Mouse (Mus musculus): ENCODE data around the gene Zfp607b. TPM values are rescaled to one million over a fixed set of nuclear protein-coding genes. Genes with fewer than 3 reads are reported as not detected.

Zfp607b gene
- polyA plus RNA-seq, 1 experiment: 0.13 TPM

DNA sequence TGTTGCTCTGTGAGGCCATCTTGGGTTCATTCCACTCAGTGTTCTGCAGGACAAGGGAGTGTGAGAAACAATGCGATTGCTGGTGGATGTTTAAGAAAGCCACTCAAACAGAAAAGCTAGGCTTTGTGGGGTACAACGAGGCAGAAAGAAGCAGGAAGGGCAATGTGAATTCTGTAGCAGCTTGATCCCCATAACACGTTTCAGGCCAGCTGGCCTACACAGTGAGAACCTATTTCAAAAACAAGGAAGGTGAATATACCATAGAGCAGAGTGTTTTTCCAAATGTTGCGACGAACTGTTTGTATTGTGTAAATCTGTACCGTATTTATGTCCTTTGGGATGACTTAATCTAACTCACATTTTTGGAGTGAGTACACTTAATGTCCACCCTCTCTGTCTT lies 43.4 kb downstream of the Zfp607b start:
- 92% methylated on average over 6 of the region's 6 CpGs for WGBS
- Histone ChIP-seq H3K4me1 (ENCODE audit: control insufficient read depth, insufficient read depth, insufficient read length) (peaks cover 2% of the 10 kb centered on the region; the same call in 1 of the 2 replicates), H3K27me3 (ENCODE audit: control insufficient read depth, insufficient read depth, low read length) (no peaks in the 10 kb centered on the region), H3K27ac (ENCODE audit: insufficient read depth, low read length) (no peak overlapping the region), H3K36me3 (ENCODE audit: control insufficient read depth, insufficient read depth, low read length) (no peaks in the 10 kb centered on the region), H3K4me3 (ENCODE audit: extremely low read depth, insufficient read depth, insufficient read length) (no peak overlapping the region)
- no peak for TF ChIP-seq CTCF (IDR thresholded peaks at IDR 0.05; ENCODE audit: extremely low read depth, insufficient read depth, insufficient read length, insufficient replicate concordance)
- TF ChIP-seq POLR2A (IDR thresholded peaks at IDR 0.05; ENCODE audit: low read depth, low read length): no peak
- DNase-seq (ENCODE audit: low read depth in 1 of 2, low spot score in 2 of 2): no peak

GRCm38 (mm10) chr7:27735457-27735856 lies 46.3 kb downstream of the Zfp607b start:
- TF ChIP-seq CTCF (IDR thresholded peaks at IDR 0.05; ENCODE audit: extremely low read depth, insufficient read depth, insufficient read length, insufficient replicate concordance) (no peak), POLR2A (IDR thresholded peaks at IDR 0.05; ENCODE audit: low read depth, low read length) (no peak)
- Histone ChIP-seq H3K27ac (ENCODE audit: insufficient read depth, low read length) (no peak overlapping the region), H3K4me1 (ENCODE audit: control insufficient read depth, insufficient read depth, insufficient read length) (peaks cover 2% of the 10 kb centered on the region; the same call in 1 of the 2 replicates), H3K27me3 (ENCODE audit: control insufficient read depth, insufficient read depth, low read length) (no peaks in the 10 kb centered on the region), H3K4me3 (ENCODE audit: extremely low read depth, insufficient read depth, insufficient read length) (no peak overlapping the region), H3K36me3 (ENCODE audit: control insufficient read depth, insufficient read depth, low read length) (peaks cover 11% of the 10 kb centered on the region; the same call in 1 of the 2 replicates)
- no peak for DNase-seq (ENCODE audit: low read depth in 1 of 2, low spot score in 2 of 2)
- 87% methylated on average over 5 of the region's 5 CpGs for WGBS

Other genes starting within 250 kb of the Zfp607b start
- 0.23 and 0.41 TPM in 2 replicates for gene Sptbn4, start 241.7 kb upstream of the Zfp607b start, polyA plus RNA-seq (2012; rRNA removed)
- gene Blvrb, start 241.4 kb upstream of the Zfp607b start, polyA plus RNA-seq (2012; rRNA removed): 280 and 330 TPM in 2 replicates
- 13.9 and 16.0 TPM in 2 replicates for gene Sertad3, start 215.6 kb upstream of the Zfp607b start, polyA plus RNA-seq (2012; rRNA removed)
- gene Sertad1, start 202.4 kb upstream of the Zfp607b start, polyA plus RNA-seq (2012; rRNA removed): 21.9 and 33.0 TPM in 2 replicates
- gene Prx, start 190.0 kb upstream of the Zfp607b start, polyA plus RNA-seq (2012; rRNA removed): 0.68 and 0.72 TPM in 2 replicates
- gene Hipk4, start 166.1 kb upstream of the Zfp607b start, polyA plus RNA-seq (2012; rRNA removed): 0.28 and 0.47 TPM in 2 replicates
- gene Pld3, start 136.1 kb upstream of the Zfp607b start, polyA plus RNA-seq (2012; rRNA removed): 266 and 280 TPM in 2 replicates
- 25.9 and 26.5 TPM in 2 replicates for gene 2310022A10Rik, start 136.1 kb upstream of the Zfp607b start, polyA plus RNA-seq (2012; rRNA removed)
- 48.7 and 48.8 TPM in 2 replicates for gene Akt2, start 97.8 kb upstream of the Zfp607b start, polyA plus RNA-seq (2012; rRNA removed)
- gene Ttc9b, start 35.4 kb upstream of the Zfp607b start, polyA plus RNA-seq (2012; rRNA removed): not detected in 2 replicates
- 16.1 and 22.2 TPM in 2 replicates for gene Map3k10, start 14.7 kb upstream of the Zfp607b start, polyA plus RNA-seq (2012; rRNA removed)
- gene Zfp60, start 42.0 kb downstream of the Zfp607b start, polyA plus RNA-seq (2012; rRNA removed): 1.2 TPM in 2 replicates
- gene Zfp626, start 117.9 kb downstream of the Zfp607b start, polyA plus RNA-seq (2012; rRNA removed): 0.53 and 0.75 TPM in 2 replicates
- 0.25 and 0.39 TPM in 2 replicates for gene Zfp59, start 149.3 kb downstream of the Zfp607b start, polyA plus RNA-seq (2012; rRNA removed)
- 0.54 and 0.88 TPM in 2 replicates for gene Zfp607a, start 168.2 kb downstream of the Zfp607b start, polyA plus RNA-seq (2012; rRNA removed)
- 0.56 and 1.1 TPM in 2 replicates for gene Zfp974, start 240.1 kb downstream of the Zfp607b start, polyA plus RNA-seq (2012; rRNA removed)

All from spleen, adult 2 months (tissue).